Mouse (Mus musculus) embryonic fibroblast, embryonic 13.5 days (primary cell): ENCODE data around the gene Ggct. TPM values are rescaled to one million over a fixed set of nuclear protein-coding genes. Genes with fewer than 3 reads are reported as not detected.

ENCODE experiments used
- H3K27ac ChIP-seq: 2 replicates; pipeline ENCODE4 v1.5.1; 2012; ENCODE audit warnings: low read length, control low read depth, inconsistent platforms; ENCODE audit not compliant: insufficient read depth
- H3K4me1 ChIP-seq: 2 replicates; pipeline ENCODE4 v1.6.1; 2011; ENCODE audit warnings: low read length; ENCODE audit not compliant: control insufficient read depth, insufficient read depth
- H3K4me3 ChIP-seq: 2 replicates; pipeline ENCODE4 v1.5.1; 2011; ENCODE audit warnings: mild to moderate bottlenecking, control low read depth, low read length; ENCODE audit not compliant: insufficient read depth
- CTCF ChIP-seq: IDR thresholded peaks from 2 replicates; pipeline ENCODE4 v1.5.1; 2011; ENCODE audit warnings: mild to moderate bottlenecking, control low read depth, low read length, moderate library complexity, borderline replicate concordance; ENCODE audit not compliant: insufficient read depth
- POLR2A ChIP-seq: IDR thresholded peaks from 2 replicates; pipeline ENCODE4 v1.6.1; 2011; ENCODE audit warnings: low read depth, mild to moderate bottlenecking, control low read depth, low read length, moderate library complexity
- polyA plus RNA-seq: library from polyadenylated mRNA; stranded (reverse); fragments of >200 nt; gene quantifications from 2 replicates; pipeline ENCODE4 v1.2.4, GENCODE M21; 2011; ENCODE audit warnings: low read depth; ENCODE audit not compliant: missing spikeins, insufficient read length

Ggct gene
- polyA plus RNA-seq, 1 experiment, result 7.2 TPM

DNA sequence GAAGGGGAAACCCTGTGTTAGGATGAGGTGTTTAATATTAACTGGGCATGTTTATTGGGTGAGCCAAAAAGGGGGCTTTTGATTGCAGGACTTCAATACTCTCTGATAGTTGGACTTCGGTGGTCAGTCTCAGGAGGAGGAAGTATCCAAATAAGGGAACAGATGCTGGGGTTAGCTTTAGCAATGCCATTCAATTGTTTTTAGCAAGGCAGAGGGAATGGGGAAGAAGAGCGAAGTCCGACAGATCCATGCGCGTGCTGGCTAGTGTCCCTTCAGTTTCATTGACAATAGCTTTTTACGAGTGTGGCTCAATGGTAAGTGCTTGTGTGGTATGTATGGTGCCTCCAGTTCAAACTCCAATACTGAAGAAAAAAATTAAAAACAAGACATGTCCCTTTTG is 51.6 kb downstream of the Ggct start:
- no peaks in the 10 kb centered on the region for H3K4me1 ChIP-seq
- no peak for TF ChIP-seq POLR2A
- no peak for TF ChIP-seq CTCF

DNA sequence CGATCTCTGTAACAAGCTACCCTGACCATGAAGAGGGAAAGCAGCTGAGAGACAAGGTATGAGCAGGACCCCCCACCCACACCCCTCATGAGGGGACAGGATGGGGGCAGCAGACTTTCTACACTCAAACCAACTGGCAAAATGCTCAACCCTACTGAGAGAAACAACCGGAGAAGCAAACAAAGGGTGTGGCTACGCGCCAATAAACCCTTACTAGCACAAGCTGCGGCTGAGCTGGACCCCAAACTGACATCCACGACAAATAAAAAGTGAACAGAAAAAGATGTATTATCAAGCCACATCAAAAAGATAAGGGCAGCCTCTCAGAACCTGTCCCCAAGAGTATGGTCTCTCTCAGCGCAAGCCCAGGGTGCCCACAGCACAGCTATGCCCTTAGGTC is 52.6 kb downstream of the Ggct start:
- Histone ChIP-seq H3K4me1 (no peaks in the 10 kb centered on the region), H3K27ac (no peak overlapping the region), H3K4me3 (no peak overlapping the region)
- no peak for TF ChIP-seq CTCF
- no peak for TF ChIP-seq POLR2A

More for the DNA sequence above, 51.6 kb downstream of the Ggct start:
- Histone ChIP-seq H3K27ac (no peak overlapping the region), H3K4me3 (no peak overlapping the region)

DNA sequence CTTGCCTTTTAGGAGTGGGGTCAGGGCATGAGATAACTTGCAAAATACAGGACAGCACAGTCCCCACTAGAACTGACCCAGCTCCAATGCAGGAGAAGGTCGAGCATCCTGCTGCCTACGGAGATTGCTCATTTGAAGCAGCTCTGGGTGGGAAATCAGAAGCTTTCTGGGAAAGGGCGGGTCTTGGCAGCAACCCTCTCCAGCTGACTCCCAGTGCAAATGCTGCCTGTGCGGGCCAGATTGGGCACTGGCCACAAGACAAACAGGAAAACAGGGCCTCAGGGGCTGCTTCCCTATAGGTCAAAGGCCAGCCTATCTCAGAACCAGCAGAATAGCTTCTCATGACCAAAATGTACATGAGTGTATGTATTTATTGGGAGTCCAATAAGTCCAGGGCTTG is 53.1 kb downstream of the Ggct start:
- Histone ChIP-seq H3K27ac (no peak overlapping the region), H3K4me1 (no peaks in the 10 kb centered on the region)

DNA sequence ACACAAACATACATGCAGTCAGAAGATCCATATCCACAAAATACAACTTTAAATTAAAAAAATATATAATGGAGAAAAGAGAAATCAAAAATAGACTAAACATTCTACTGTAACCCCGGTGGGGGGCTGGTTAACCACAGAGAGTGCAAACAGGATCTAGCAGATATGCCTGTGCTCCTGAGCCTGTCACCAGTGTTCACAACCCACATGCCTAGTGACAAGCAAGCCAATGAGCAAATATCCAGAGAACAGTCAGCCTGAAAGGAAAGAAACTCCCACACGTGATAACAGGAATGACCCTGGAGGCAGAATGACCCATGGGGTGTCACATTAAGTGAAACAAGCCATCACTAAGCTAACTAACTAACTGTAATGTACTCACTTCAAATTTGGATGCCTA is 56.3 kb downstream of the Ggct start:
- H3K27ac ChIP-seq, result no peak overlapping the region
- H3K4me3 ChIP-seq, result no peak overlapping the region
- TF ChIP-seq CTCF (no peak), POLR2A (no peak)
- no peaks in the 10 kb centered on the region for H3K4me1 ChIP-seq

More for the DNA sequence above, 53.1 kb downstream of the Ggct start:
- H3K4me3 ChIP-seq, result no peak overlapping the region
- TF ChIP-seq POLR2A (no peak), CTCF (no peak)

DNA sequence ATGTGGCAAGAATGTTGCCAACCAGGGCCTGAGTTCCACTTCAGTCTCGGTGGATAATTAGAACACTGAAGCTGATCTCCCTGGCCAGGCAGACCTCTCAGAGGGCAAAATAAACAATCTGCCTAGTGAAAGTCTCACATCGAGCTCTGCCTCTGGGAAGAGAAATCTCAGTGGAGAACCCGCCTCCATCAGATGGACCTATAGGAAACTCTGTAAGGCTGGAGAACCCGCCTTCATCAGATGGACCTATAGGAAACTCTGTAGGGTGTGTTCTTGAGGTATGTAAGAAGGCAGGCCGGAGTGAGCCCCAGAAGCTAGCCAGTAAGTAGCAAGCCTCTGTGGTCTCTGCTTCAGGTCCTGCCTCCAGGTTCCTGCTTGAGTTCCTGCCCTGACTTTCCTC is 57.8 kb downstream of the Ggct start:
- TF ChIP-seq CTCF (no peak), POLR2A (no peak)
- Histone ChIP-seq H3K4me3 (no peak overlapping the region), H3K4me1 (no peaks in the 10 kb centered on the region), H3K27ac (no peak overlapping the region)

DNA sequence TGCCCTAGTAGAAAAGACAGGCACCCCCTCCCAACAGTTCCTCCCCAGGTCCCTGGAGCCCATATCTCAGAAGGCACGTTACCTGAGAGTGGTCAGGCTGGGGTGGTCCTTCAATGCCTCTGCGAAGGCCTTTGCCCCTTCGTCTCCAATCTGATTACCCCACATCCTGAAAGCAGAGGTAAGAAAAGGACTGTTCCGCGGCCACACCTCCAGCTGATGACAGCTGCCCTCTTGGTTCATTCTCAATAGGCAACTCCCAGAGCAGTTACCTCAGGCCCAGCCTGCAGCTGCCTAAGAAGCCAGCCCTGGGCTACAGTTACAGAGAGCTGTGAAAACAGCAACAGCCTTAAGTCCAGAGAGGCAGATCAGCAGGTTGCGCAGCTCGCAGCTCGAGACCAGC is 58.4 kb downstream of the Ggct start:
- H3K27ac ChIP-seq, result no peak overlapping the region
- H3K4me1 ChIP-seq, result no peaks in the 10 kb centered on the region
- TF ChIP-seq POLR2A, result no peak
- TF ChIP-seq CTCF, result no peak
- no peak overlapping the region for H3K4me3 ChIP-seq

DNA sequence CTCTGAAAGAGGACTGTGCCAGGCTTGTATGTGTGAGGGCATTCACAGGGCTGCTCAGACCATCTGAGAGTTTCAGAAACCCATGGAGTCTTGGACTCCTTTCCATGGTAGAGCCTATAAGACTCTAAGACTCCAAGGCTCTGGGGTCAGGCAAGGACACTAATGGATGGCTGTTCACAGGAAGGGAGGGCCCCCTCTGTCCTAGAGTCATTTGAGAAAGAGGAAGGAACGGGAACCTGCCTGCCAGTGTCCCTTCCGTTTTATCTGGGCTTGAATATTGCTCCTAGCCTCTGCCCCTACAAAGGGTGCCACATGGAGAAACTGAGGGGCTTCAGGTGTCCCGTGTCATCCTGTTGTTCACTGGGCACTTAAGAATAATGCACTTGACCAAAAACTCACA is 58.9 kb downstream of the Ggct start:
- Histone ChIP-seq H3K27ac (no peak overlapping the region), H3K4me1 (no peaks in the 10 kb centered on the region), H3K4me3 (no peak overlapping the region)
- TF ChIP-seq CTCF (no peak), POLR2A (no peak)

DNA sequence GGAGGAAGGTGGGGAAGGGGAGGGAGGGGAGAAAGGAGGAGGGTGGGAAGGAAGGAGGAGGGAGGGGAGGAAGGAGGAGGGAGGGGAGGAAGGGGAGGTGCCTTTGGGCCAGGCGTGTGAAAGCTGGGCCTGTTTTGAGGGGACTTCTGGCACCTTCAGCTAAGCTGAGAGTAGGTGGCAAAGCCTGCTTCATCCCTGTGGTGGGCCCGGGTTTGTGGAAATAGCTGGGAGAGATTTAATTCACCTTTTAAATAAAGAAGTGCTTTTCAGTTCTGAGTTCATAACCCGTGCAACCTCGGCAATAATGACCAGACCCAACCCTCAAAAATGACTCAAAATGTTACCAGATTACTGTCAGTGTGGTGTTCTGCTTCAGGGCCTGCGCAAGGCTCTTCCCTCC is 59.5 kb downstream of the Ggct start:
- Histone ChIP-seq H3K27ac (no peak overlapping the region), H3K4me3 (no peak overlapping the region), H3K4me1 (no peaks in the 10 kb centered on the region)
- no peak for TF ChIP-seq POLR2A
- no peak for TF ChIP-seq CTCF

Other genes starting within 250 kb of the Ggct start
- gene Znrf2, start 176.0 kb downstream of the Ggct start, polyA plus RNA-seq, result 8.7 and 10.9 TPM in 2 replicates
- gene Nod1, start 20.3 kb downstream of the Ggct start, polyA plus RNA-seq, result 5.9 and 7.3 TPM in 2 replicates
- 321 and 336 TPM in 2 replicates for gene Gars, start 45.1 kb upstream of the Ggct start, polyA plus RNA-seq
- not detected in 2 replicates for gene Crhr2, start 140.1 kb upstream of the Ggct start, polyA plus RNA-seq
- gene Inmt, start 182.1 kb upstream of the Ggct start, polyA plus RNA-seq, result not detected in 2 replicates
- gene Mindy4, start 210.4 kb upstream of the Ggct start, polyA plus RNA-seq, result 5.3 and 8.6 TPM in 2 replicates